Mouse (Mus musculus) midbrain, postnatal 0 days (tissue): Measurements from ENCODE around the gene Lipa. TPM values are rescaled to one million over a fixed set of nuclear protein-coding genes. Genes with fewer than 3 reads are reported as not detected.

Experiments
- ATAC-seq: fragments of 200-750 bp; cut with Nextera tagmentation; 2 replicates; pipeline ENCODE4 v1.8.0; 2017; ENCODE audit warnings: moderate number of reproducible peaks, mild to moderate bottlenecking, moderate TSS enrichment, moderate library complexity; ENCODE audit not compliant: low FRiP score
- DNase-seq: peaks from one replicate; pipeline ENCODE4 v3.0.0-alpha.2; 2015; ENCODE audit warnings: low spot score
- H3K27ac ChIP-seq: fragments of 300-500 bp; sonication (generic); 2 replicates; pipeline ENCODE4 v1.5.1; 2014; ENCODE audit warnings: low read depth, mild to moderate bottlenecking, low read length, mixed read lengths
- H3K27me3 ChIP-seq: fragments of 300-500 bp; sonication (generic); 2 replicates; pipeline ENCODE4 v1.6.1; 2014; ENCODE audit warnings: low read length, control low read depth, mixed read lengths; ENCODE audit not compliant: insufficient read depth
- H3K36me3 ChIP-seq: fragments of 300-500 bp; sonication (generic); 2 replicates; pipeline ENCODE4 v1.6.1; 2014; ENCODE audit warnings: low read length, control low read depth, mixed read lengths; ENCODE audit not compliant: insufficient read depth
- H3K4me1 ChIP-seq: fragments of 300-500 bp; sonication (generic); 2 replicates; pipeline ENCODE4 v1.6.1; 2014; ENCODE audit warnings: mild to moderate bottlenecking, control low read depth, antibody characterized with exemption, low read length, mixed read lengths; ENCODE audit not compliant: insufficient read depth
- H3K4me2 ChIP-seq: fragments of 300-500 bp; sonication (generic); 2 replicates; pipeline ENCODE4 v1.6.1; 2014; ENCODE audit warnings: low read depth, mild to moderate bottlenecking, low read length, mixed read lengths; ENCODE audit not compliant: poor library complexity, severe bottlenecking
- H3K4me3 ChIP-seq: fragments of 300-500 bp; sonication (generic); 2 replicates; pipeline ENCODE4 v1.5.1; 2014; ENCODE audit warnings: low read depth, mild to moderate bottlenecking, low read length, moderate library complexity
- H3K9ac ChIP-seq: fragments of 300-500 bp; sonication (generic); replicated peaks from 2 replicates; pipeline ENCODE4 v1.6.1; 2014; ENCODE audit warnings: mild to moderate bottlenecking, low read length, moderate library complexity, mixed read lengths; ENCODE audit not compliant: poor library complexity, severe bottlenecking
- H3K9me3 ChIP-seq: fragments of 300-500 bp; sonication (generic); 2 replicates; pipeline ENCODE4 v1.6.1; 2016; ENCODE audit warnings: low read length, control low read depth
- CTCF ChIP-seq: IDR thresholded peaks from 2 replicates; pipeline ENCODE4 v1.5.1; 2016; ENCODE audit warnings: antibody characterized with exemption, mild to moderate bottlenecking
- WGBS: fragments of 180-500 bp; shearing (Covaris S2); extraction: QIAGEN DNeasy Blood & Tissue Kit; methylation state at CpG from one replicate; pipeline ENCODE4 v1.1.7; 2014; 5-methylcytosine and 5-hydroxymethylcytosine counted together
- polyA plus RNA-seq: library from polyadenylated mRNA; unstranded; fragments of >200 nt; fragmentation: Nextera tagmentation; extraction: Ambion mirVana; gene quantifications from 2 replicates; pipeline ENCODE4 v1.2.1, GENCODE M21; 2015
- total RNA-seq: library from RNA; depleted of rRNA; stranded (reverse); fragments of >200 nt; gene quantifications from 2 replicates; pipeline ENCODE4 v1.2.3, GENCODE M21; 2014

Lipa gene
- total and polyA plus RNA-seq, 2 experiments from 2014 or later: 19.0 to 24.5 TPM

DNA sequence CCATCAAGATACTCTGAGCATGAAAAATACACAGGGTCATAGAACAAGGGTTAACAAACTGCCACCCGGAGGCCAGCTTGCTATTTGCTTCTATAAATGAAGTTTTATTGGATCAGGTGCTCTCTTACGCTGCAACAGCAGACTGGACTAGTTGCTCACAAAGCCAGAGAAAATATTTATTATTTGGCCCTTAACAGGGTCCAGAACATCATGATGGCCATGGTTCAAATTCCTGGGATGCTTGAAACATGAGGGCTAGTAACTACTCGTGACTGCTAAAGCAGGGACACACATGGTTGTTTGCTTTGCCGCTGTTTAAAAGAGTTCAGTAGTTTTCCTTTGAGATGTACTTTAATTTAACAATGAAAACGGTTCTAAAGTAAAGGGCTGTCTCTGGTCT lies 24.7 kb upstream of the Lipa start:
- Histone ChIP-seq H3K27ac (no peak overlapping the region), H3K9me3 (no peaks in the 10 kb centered on the region), H3K4me2 (peak overlapping the region; percentile 18), H3K9ac (no peak overlapping the region), H3K4me1 (peaks cover 6% of the 10 kb centered on the region; the same call in 1 of the 2 replicates), H3K27me3 (no peaks in the 10 kb centered on the region), H3K36me3 (no peaks in the 10 kb centered on the region), H3K4me3 (no peak overlapping the region)
- DNase-seq (no peak), ATAC-seq (no peak)
- TF ChIP-seq CTCF: no peak
- 64% methylated on average over 5 of the region's 5 CpGs for WGBS

GRCm38 (mm10) chr19:34550534-34551223 lies 23.4 kb upstream of the Lipa start, which contains the start of gene Ifit2:
Gene Ifit2, plus strand, starts transcription at chr19:34550694.
- H3K9me3 ChIP-seq: no peaks in the 10 kb centered on the region
- peak within 1 kb of the TSS; percentile 73 for H3K27ac ChIP-seq
- no peaks in the 10 kb centered on the region for H3K36me3 ChIP-seq
- peak; percentile 82 for TF ChIP-seq CTCF
- H3K4me2 ChIP-seq: peak within 1 kb of the TSS; percentile 73
- DNase-seq: peak; percentile 92
- peaks cover 6% of the 10 kb centered on the region; the same call in 1 of the 2 replicates for H3K4me1 ChIP-seq
- peak; percentile 94 for ATAC-seq
- WGBS: under 1% methylated on average over 22 of the region's 22 CpGs
- peak within 1 kb of the TSS; percentile 49 for H3K4me3 ChIP-seq
- peak within 1 kb of the TSS; percentile 44 for H3K9ac ChIP-seq
- no peaks in the 10 kb centered on the region for H3K27me3 ChIP-seq

DNA sequence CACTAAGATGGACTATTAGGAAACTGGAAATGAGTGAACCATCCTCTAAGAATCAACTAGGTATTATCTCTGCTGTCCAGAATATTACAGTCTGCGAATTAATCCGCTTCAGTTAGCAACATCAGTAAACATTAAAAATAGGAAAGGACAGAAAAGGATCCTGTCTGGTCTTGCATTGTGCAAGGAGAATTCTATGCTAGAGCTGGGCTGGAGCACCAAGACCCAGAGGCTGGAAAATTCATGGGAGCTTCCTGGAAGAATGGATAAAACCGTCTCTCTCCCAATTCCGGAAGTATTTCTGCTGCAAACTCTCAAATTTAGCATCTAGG lies 22.9 kb upstream of the Lipa start:
- no peak; the same call in 1 of the 2 replicates for ATAC-seq
- Histone ChIP-seq H3K9ac (peak overlapping the region; percentile 44; the same call in 1 of the 2 replicates), H3K4me1 (peaks cover 6% of the 10 kb centered on the region; the same call in 1 of the 2 replicates), H3K27me3 (no peaks in the 10 kb centered on the region), H3K9me3 (no peaks in the 10 kb centered on the region), H3K27ac (peak overlapping the region; percentile 73), H3K4me3 (peak overlapping the region; percentile 49), H3K36me3 (no peaks in the 10 kb centered on the region), H3K4me2 (peak overlapping the region; percentile 73)
- no peak for TF ChIP-seq CTCF
- WGBS: 33% methylated on average over 4 of the region's 4 CpGs
- DNase-seq: no peak

DNA sequence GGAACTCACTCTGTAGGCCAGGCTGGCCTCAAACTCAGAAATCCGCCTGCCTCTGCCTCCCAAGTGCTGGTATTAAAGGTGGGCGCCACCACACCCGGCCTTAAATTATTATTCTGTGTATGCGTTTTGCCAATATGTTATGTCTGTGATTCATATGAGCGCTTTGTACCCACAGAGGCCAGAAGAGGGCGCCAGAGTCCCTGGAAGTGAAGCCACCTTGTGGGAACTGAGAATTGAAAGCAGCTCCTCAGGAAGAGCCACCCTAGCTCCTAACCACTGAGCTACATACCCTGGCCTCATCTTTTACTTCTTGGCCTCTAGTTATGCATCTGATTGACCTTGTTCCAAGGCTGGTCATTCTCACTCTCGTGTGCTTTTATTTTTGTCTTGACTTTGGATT lies 20.7 kb upstream of the Lipa start:
- no peaks in the 10 kb centered on the region; the same call in 1 of the 2 replicates for H3K4me1 ChIP-seq
- no peaks in the 10 kb centered on the region for H3K27me3 ChIP-seq
- no peak overlapping the region for H3K4me2 ChIP-seq
- 36% methylated on average over 7 of the region's 7 CpGs for WGBS
- H3K36me3 ChIP-seq: no peaks in the 10 kb centered on the region
- H3K9ac ChIP-seq: no peak overlapping the region
- TF ChIP-seq CTCF: peak; percentile 76
- no peak overlapping the region for H3K27ac ChIP-seq
- H3K9me3 ChIP-seq: no peaks in the 10 kb centered on the region
- ATAC-seq (no peak), DNase-seq (peak; percentile 73)
- H3K4me3 ChIP-seq: no peak overlapping the region

DNA sequence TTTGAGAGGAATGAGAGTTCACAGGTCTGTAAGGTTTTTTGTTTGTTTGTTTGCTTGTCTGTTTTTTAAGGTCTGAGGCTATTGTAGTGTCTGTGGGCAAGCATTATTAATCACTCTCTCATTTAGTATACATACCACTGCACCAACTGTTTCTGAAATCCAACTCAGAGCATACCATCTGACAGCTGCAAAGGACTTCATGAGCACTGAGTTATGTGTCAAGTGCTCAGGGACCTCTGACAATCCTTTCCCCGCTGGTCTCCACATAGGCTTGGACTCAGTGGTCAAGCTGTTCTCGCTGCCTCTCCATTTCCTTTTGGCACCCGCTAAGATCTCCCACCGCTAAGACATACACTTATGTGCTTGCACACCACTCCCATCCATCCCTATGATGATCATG lies 18.9 kb upstream of the Lipa start:
- no peaks in the 10 kb centered on the region for H3K9me3 ChIP-seq
- no peak overlapping the region for H3K4me3 ChIP-seq
- no peak for DNase-seq
- ATAC-seq: no peak
- no peak for TF ChIP-seq CTCF
- H3K36me3 ChIP-seq: no peaks in the 10 kb centered on the region
- no peaks in the 10 kb centered on the region for H3K27me3 ChIP-seq
- no peak overlapping the region for H3K4me2 ChIP-seq
- 91% methylated on average over 4 of the region's 4 CpGs for WGBS
- no peak overlapping the region for H3K9ac ChIP-seq
- H3K4me1 ChIP-seq: no peaks in the 10 kb centered on the region
- H3K27ac ChIP-seq: no peak overlapping the region

DNA sequence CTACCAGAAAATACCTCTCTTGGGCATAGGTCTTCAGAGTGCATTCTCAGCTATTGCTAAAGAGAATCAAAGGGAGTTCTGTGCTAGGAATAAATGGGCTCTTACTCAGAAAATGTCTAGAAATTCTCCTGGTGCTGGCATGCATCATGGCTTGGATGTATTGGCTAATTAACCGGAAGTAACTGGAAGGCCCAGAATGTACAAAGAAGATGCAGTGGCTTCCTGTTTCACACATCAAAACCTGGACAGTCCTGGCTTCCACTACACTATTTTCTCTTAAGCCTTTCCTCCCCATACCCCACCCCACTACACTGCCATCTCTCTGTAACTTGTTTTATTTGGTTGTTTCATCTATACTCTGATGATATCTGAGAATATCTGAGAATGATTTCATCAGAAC lies 12.1 kb upstream of the Lipa start:
- no peak overlapping the region for H3K4me3 ChIP-seq
- no peaks in the 10 kb centered on the region for H3K4me1 ChIP-seq
- no peak for TF ChIP-seq CTCF
- H3K9me3 ChIP-seq: no peaks in the 10 kb centered on the region
- no peaks in the 10 kb centered on the region for H3K27me3 ChIP-seq
- no peaks in the 10 kb centered on the region for H3K36me3 ChIP-seq
- 88% methylated on average over 1 of the region's 1 CpGs for WGBS
- H3K27ac ChIP-seq: no peak overlapping the region
- ATAC-seq (no peak), DNase-seq (no peak)
- no peak overlapping the region for H3K4me2 ChIP-seq
- H3K9ac ChIP-seq: no peak overlapping the region
